Mouse (Mus musculus) midbrain, embryonic 16.5 days (tissue): ENCODE measurements around the gene Snrpc. TPM values are rescaled to one million over a fixed set of nuclear protein-coding genes. Genes with fewer than 3 reads are reported as not detected.

Experiments used
- ATAC-seq: fragments of 200-750 bp; cut with Nextera tagmentation; 2 replicates; pipeline ENCODE4 v1.8.0; 2017; ENCODE audit warnings: moderate TSS enrichment
- H3K27ac ChIP-seq: fragments of 300-500 bp; sonication (generic); 2 replicates; pipeline ENCODE4 v1.5.1; 2014; ENCODE audit warnings: mild to moderate bottlenecking, low read length, mixed read lengths
- H3K27me3 ChIP-seq: fragments of 300-500 bp; sonication (generic); 2 replicates; pipeline ENCODE4 v1.6.1; 2014; ENCODE audit warnings: low read depth, low read length, mixed read lengths; ENCODE audit not compliant: control insufficient read depth, insufficient read depth
- H3K36me3 ChIP-seq: fragments of 300-500 bp; sonication (generic); 2 replicates; pipeline ENCODE4 v1.6.1; 2014; ENCODE audit warnings: mild to moderate bottlenecking, low read length, moderate library complexity, mixed read lengths; ENCODE audit not compliant: control insufficient read depth, insufficient read depth
- H3K4me1 ChIP-seq: fragments of 300-500 bp; sonication (generic); 2 replicates; pipeline ENCODE4 v1.6.1; 2014; ENCODE audit warnings: mild to moderate bottlenecking, low read length, mixed read lengths; ENCODE audit not compliant: control insufficient read depth, insufficient read depth
- H3K4me2 ChIP-seq: fragments of 300-500 bp; sonication (generic); 2 replicates; pipeline ENCODE4 v1.6.1; 2014; ENCODE audit warnings: mild to moderate bottlenecking, low read length, mixed read lengths
- H3K4me3 ChIP-seq: fragments of 300-500 bp; sonication (generic); 2 replicates; pipeline ENCODE4 v1.5.1; 2014; ENCODE audit warnings: low read depth, mild to moderate bottlenecking, low read length, moderate library complexity, mixed read lengths
- H3K9ac ChIP-seq: fragments of 300-500 bp; sonication (generic); 2 replicates; pipeline ENCODE4 v1.6.1; 2014; ENCODE audit warnings: low read depth, low read length, mixed read lengths
- H3K9me3 ChIP-seq: fragments of 300-500 bp; sonication (generic); replicated peaks from 2 replicates; pipeline ENCODE4 v1.6.1; 2014; ENCODE audit warnings: mild to moderate bottlenecking, low read length, mixed read lengths; ENCODE audit not compliant: control insufficient read depth, poor library complexity, severe bottlenecking
- WGBS: fragments of 180-500 bp; shearing (Covaris S2); extraction: QIAGEN DNeasy Blood & Tissue Kit; methylation state at CpG from one replicate; pipeline ENCODE4 v1.1.7; 2014; 5-methylcytosine and 5-hydroxymethylcytosine counted together
- polyA plus RNA-seq: library from polyadenylated mRNA; unstranded; fragments of >200 nt; fragmentation: Nextera tagmentation; extraction: Ambion mirVana; gene quantifications from 2 replicates; pipeline ENCODE4 v1.2.1, GENCODE M21; 2015

The Snrpc gene
- polyA plus RNA-seq, 1 experiment from 2014 or later, result 197 TPM

DNA sequence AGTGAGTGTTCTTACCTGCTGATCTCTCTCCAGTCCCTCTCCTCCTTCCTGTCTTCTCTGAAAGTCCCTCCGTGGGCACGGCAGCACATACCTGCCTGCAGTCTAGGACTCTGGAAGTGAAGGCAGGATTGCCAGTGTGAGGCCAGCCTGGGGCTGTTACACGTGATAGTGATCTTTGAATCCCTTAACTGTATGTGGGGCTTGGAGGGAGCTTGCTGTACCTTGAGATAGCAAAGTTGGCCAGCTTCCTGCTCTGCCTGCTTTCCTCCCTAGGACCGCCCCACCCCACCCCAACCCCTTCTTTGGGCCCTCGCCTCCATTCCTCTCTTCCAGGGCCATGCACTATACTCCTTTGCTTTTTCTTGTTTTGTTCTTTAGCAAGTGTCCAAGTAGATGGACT lies 36.6 kb downstream of the Snrpc start:
- H3K36me3 ChIP-seq, result no peaks in the 10 kb centered on the region
- WGBS, result 78% methylated on average over 5 of the region's 5 CpGs
- H3K4me2 ChIP-seq, result no peak overlapping the region
- no peaks in the 10 kb centered on the region for H3K27me3 ChIP-seq
- H3K4me1 ChIP-seq, result no peaks in the 10 kb centered on the region
- no peak overlapping the region for H3K27ac ChIP-seq
- no peak overlapping the region for H3K4me3 ChIP-seq
- no peak overlapping the region for H3K9ac ChIP-seq
- no peak for ATAC-seq
- no peaks in the 10 kb centered on the region for H3K9me3 ChIP-seq

- peaks cover 27% of the 10 kb centered on the region for H3K36me3 ChIP-seq
- WGBS, result 65% methylated on average over 11 of the region's 11 CpGs
These were observed 43.6 kb downstream of the Snrpc start for GRCm38 (mm10) chr17:27881518-27881917.

GRCm38 (mm10) chr17:27883129-27883528 lies 45.2 kb downstream of the Snrpc start:
- WGBS, result 95% methylated on average over 8 of the region's 8 CpGs
- H3K27me3 ChIP-seq, result no peaks in the 10 kb centered on the region
- ATAC-seq, result no peak
- no peak overlapping the region for H3K4me3 ChIP-seq
- H3K4me2 ChIP-seq, result no peak overlapping the region
- peaks cover 38% of the 10 kb centered on the region for H3K36me3 ChIP-seq
- no peaks in the 10 kb centered on the region for H3K4me1 ChIP-seq
- no peak overlapping the region for H3K27ac ChIP-seq
- no peaks in the 10 kb centered on the region for H3K9me3 ChIP-seq
- no peak overlapping the region for H3K9ac ChIP-seq

More at GRCm38 (mm10) chr17:27881518-27881917, 43.6 kb downstream of the Snrpc start:
- Histone ChIP-seq H3K4me2 (no peak overlapping the region), H3K4me1 (no peaks in the 10 kb centered on the region), H3K4me3 (no peak overlapping the region), H3K27ac (no peak overlapping the region), H3K9me3 (no peaks in the 10 kb centered on the region), H3K27me3 (no peaks in the 10 kb centered on the region), H3K9ac (no peak overlapping the region)
- ATAC-seq, result no peak

GRCm38 (mm10) chr17:27883994-27884393 lies 46.0 kb downstream of the Snrpc start:
- Histone ChIP-seq H3K27ac (no peak overlapping the region), H3K9me3 (no peaks in the 10 kb centered on the region), H3K4me2 (no peak overlapping the region), H3K27me3 (no peaks in the 10 kb centered on the region), H3K9ac (no peak overlapping the region), H3K4me3 (no peak overlapping the region), H3K4me1 (no peaks in the 10 kb centered on the region), H3K36me3 (peaks cover 38% of the 10 kb centered on the region)
- WGBS, result 95% methylated on average over 6 of the region's 6 CpGs
- no peak for ATAC-seq

DNA sequence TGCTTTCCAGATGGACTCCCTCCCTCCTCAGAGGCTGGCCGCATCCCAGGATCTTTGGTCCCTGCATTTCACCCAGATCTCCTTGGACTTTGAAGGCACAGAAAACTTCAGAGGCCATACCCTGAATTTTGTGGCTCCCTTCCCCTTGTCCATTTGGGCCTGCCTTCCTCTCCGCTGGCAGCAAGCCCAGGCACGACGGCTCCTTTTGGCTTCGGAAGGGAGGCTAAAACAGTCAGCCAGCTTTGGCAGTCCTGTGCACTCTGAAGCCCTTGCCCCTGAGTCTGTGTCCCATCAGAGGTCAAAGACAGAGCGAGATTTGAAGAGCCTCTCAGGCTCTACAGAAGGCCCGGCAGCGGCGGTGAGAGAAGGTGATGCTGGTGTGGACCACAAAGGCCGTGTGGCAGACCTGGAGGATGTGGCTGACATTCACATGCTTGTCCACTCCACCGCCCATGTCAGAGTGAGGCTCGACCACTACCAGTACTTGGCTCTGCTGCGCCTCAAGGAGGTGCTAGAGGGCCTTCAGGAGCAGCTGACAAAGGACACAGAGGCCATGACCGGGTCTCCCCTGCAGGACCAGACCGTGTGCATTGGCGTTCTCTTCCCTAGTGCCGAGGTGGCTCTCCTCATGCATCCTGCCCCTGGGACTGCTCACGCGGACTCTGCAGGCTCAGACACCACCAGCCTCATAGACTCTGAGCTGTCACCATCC lies 48.7 kb downstream of the Snrpc start:
- Histone ChIP-seq H3K27ac (no peak overlapping the region), H3K4me2 (no peak overlapping the region), H3K9ac (no peak overlapping the region), H3K36me3 (peaks cover 34% of the 10 kb centered on the region), H3K4me1 (no peaks in the 10 kb centered on the region), H3K4me3 (no peak overlapping the region), H3K9me3 (no peaks in the 10 kb centered on the region), H3K27me3 (no peaks in the 10 kb centered on the region)
- no peak for ATAC-seq
- WGBS, result 83% methylated on average over 19 of the region's 19 CpGs

Other genes starting within 250 kb of the Snrpc start
- 246 and 248 TPM in 2 replicates for gene Nudt3, start 214.7 kb upstream of the Snrpc start, polyA plus RNA-seq
- gene RPS10-NUDT3, start 202.9 kb upstream of the Snrpc start, polyA plus RNA-seq, result not detected in 2 replicates
- 400 and 420 TPM in 2 replicates for gene Rps10, start 201.5 kb upstream of the Snrpc start, polyA plus RNA-seq
- gene Pacsin1, start 182.6 kb upstream of the Snrpc start, polyA plus RNA-seq, result 58.9 and 67.7 TPM in 2 replicates
- 1.5 and 2.6 TPM in 2 replicates for gene Spdef, start 109.2 kb upstream of the Snrpc start, polyA plus RNA-seq
- gene D17Wsu92e, start 17.5 kb upstream of the Snrpc start, polyA plus RNA-seq, result 8.5 and 9.4 TPM in 2 replicates
- 6.0 and 6.5 TPM in 2 replicates for gene Uhrf1bp1, start 18.3 kb downstream of the Snrpc start, polyA plus RNA-seq
- 56.2 and 66.9 TPM in 2 replicates for gene Anks1, start 71.2 kb downstream of the Snrpc start, polyA plus RNA-seq
- gene Taf11, start 71.7 kb downstream of the Snrpc start, polyA plus RNA-seq, result 57.8 and 71.9 TPM in 2 replicates
- gene Tcp11, start 242.5 kb downstream of the Snrpc start, polyA plus RNA-seq, result 2.0 TPM in 2 replicates